Mouse (Mus musculus): ENCODE measurements around the gene Mrm3. TPM values are rescaled to one million over a fixed set of nuclear protein-coding genes. Genes with fewer than 3 reads are reported as not detected.

Gene Mrm3
- polyA plus RNA-seq, 1 experiment: 8.7 TPM

DNA sequence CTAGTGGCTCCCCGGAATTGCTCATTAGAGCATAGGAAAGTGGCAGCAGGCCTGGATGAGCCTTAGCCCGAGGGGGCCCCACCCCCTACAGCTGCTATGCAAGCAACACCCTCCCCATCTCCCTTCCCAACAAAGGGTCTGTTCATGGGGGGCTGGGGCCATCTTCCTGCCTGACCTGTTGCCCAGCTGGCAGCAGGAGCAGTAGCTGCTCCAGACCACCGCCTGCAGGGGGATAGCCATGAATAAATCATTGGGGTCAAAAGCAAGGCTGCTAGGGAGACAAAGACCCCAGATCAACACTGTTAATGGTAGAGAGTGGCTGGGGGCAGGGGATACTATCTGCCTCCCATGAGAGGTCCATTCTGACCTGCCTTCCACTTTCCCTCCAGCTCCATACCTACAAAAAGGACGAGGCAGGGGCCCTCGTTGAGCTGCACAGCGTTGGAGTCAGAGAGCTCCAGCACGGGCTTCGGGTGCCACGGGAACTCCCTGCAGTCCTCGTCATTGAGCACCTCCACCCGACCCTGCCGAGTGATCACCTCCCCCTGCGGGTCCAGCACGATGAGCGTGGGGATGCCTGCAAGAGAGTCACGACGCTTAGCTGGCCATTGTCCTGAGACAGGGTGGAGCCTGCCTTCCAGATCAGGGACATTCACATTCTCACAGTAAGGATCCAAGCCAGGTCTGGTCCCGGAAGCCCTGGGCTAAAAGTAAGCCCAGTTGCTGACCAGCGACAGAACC lies 19.3 kb downstream of the Mrm3 start:
- H3K27me3 ChIP-seq (replicated peaks; ENCODE audit: control insufficient read depth, insufficient read depth, low read length): no peaks in the 10 kb centered on the region
- no peak for TF ChIP-seq CTCF (conservative IDR thresholded peaks at IDR 0.05; ENCODE audit: insufficient read depth, insufficient read length, low read depth, low read length)
- TF ChIP-seq POLR2A (IDR thresholded peaks at IDR 0.05; ENCODE audit: low read depth, low read length): no peak
- no peaks in the 10 kb centered on the region for H3K36me3 ChIP-seq (ENCODE audit: control insufficient read depth, insufficient read depth, low read length)
- WGBS: 40% methylated on average over 19 of the region's 19 CpGs
- no peak overlapping the region for H3K4me3 ChIP-seq (ENCODE audit: insufficient read depth, low read depth, low read length)
- H3K4me1 ChIP-seq (ENCODE audit: control insufficient read depth, insufficient read depth, low read length): no peaks in the 10 kb centered on the region
- no peak for DNase-seq
- H3K27ac ChIP-seq (ENCODE audit: insufficient read depth, low read depth, low read length): no peak overlapping the region

GRCm38 (mm10) chr11:76267550-76267949 lies 24.0 kb downstream of the Mrm3 start:
- no peak for TF ChIP-seq CTCF (conservative IDR thresholded peaks at IDR 0.05; ENCODE audit: insufficient read depth, insufficient read length, low read depth, low read length)
- TF ChIP-seq POLR2A (IDR thresholded peaks at IDR 0.05; ENCODE audit: low read depth, low read length): no peak
- no peak overlapping the region for H3K4me3 ChIP-seq (ENCODE audit: insufficient read depth, low read depth, low read length)
- no peaks in the 10 kb centered on the region for H3K27me3 ChIP-seq (replicated peaks; ENCODE audit: control insufficient read depth, insufficient read depth, low read length)
- H3K36me3 ChIP-seq (ENCODE audit: control insufficient read depth, insufficient read depth, low read length): no peaks in the 10 kb centered on the region
- H3K4me1 ChIP-seq (ENCODE audit: control insufficient read depth, insufficient read depth, low read length): no peaks in the 10 kb centered on the region
- DNase-seq: no peak
- H3K27ac ChIP-seq (ENCODE audit: insufficient read depth, low read depth, low read length): no peak overlapping the region
- WGBS: 76% methylated on average over 7 of the region's 7 CpGs

DNA sequence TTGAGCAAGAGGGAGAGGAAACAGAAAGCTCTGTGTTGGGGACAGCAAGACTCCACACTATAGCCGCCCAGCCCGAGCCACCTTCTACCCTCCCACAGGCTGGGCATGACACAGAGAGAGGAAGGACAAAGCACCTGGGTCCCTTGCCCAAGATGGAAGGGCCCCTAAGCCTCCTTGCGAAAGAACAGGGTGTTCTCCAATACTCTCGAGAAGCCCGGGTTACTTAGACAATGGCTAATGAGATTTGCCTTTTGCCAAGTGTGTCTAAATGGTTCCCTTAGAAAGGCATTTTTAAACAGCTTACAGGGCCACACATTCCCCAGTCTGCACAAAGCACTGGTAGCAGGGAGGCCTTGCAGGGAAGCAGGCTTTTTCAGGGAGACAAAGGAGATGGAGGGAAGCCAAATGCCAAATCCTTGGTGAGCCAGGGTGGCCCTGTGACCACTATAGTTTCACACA lies 24.5 kb downstream of the Mrm3 start:
- TF ChIP-seq POLR2A (IDR thresholded peaks at IDR 0.05; ENCODE audit: low read depth, low read length) (no peak), CTCF (conservative IDR thresholded peaks at IDR 0.05; ENCODE audit: insufficient read depth, insufficient read length, low read depth, low read length) (no peak)
- Histone ChIP-seq H3K4me3 (ENCODE audit: insufficient read depth, low read depth, low read length) (no peak overlapping the region), H3K36me3 (ENCODE audit: control insufficient read depth, insufficient read depth, low read length) (no peaks in the 10 kb centered on the region), H3K27me3 (replicated peaks; ENCODE audit: control insufficient read depth, insufficient read depth, low read length) (no peaks in the 10 kb centered on the region), H3K4me1 (ENCODE audit: control insufficient read depth, insufficient read depth, low read length) (no peaks in the 10 kb centered on the region), H3K27ac (ENCODE audit: insufficient read depth, low read depth, low read length) (no peak overlapping the region)
- no peak for DNase-seq
- WGBS: 78% methylated on average over 5 of the region's 5 CpGs

DNA sequence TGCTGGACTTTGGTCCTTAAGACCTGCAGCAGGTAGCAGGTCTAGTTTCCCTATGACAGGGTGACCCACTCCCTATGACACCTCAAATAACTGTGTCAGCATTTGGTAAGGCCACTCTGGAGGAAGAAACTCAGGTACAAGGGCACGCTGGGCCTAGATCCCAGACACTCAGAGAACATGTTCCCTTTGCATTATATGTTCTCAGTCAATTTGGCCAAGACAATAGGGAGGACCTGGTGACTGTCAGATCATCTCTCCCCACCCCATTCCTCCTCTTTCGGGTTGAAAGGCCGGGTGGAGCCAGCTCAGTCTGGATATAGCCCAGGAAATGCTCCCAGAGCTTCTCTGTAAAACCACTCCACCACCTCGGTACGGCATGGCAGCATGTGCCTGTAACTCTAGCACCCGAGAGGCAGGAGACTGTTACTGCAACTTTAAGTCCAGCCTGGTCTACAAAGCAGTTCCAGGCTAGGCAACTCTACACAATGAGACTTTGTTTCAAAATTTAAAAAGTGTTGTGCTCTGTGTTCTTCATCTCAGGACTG lies 25.1 kb downstream of the Mrm3 start:
- DNase-seq: no peak
- no peaks in the 10 kb centered on the region for H3K27me3 ChIP-seq (replicated peaks; ENCODE audit: control insufficient read depth, insufficient read depth, low read length)
- H3K4me3 ChIP-seq (ENCODE audit: insufficient read depth, low read depth, low read length): no peak overlapping the region
- no peak overlapping the region for H3K27ac ChIP-seq (ENCODE audit: insufficient read depth, low read depth, low read length)
- 78% methylated on average over 6 of the region's 6 CpGs for WGBS
- no peaks in the 10 kb centered on the region for H3K36me3 ChIP-seq (ENCODE audit: control insufficient read depth, insufficient read depth, low read length)
- no peaks in the 10 kb centered on the region for H3K4me1 ChIP-seq (ENCODE audit: control insufficient read depth, insufficient read depth, low read length)
- TF ChIP-seq CTCF (conservative IDR thresholded peaks at IDR 0.05; ENCODE audit: insufficient read depth, insufficient read length, low read depth, low read length): no peak
- TF ChIP-seq POLR2A (IDR thresholded peaks at IDR 0.05; ENCODE audit: low read depth, low read length): no peak

- H3K4me3 ChIP-seq (ENCODE audit: insufficient read depth, low read depth, low read length): no peak overlapping the region
- no peak overlapping the region for H3K27ac ChIP-seq (ENCODE audit: insufficient read depth, low read depth, low read length)
- no peaks in the 10 kb centered on the region for H3K27me3 ChIP-seq (replicated peaks; ENCODE audit: control insufficient read depth, insufficient read depth, low read length)
- H3K4me1 ChIP-seq (ENCODE audit: control insufficient read depth, insufficient read depth, low read length): no peaks in the 10 kb centered on the region
- no peaks in the 10 kb centered on the region for H3K36me3 ChIP-seq (ENCODE audit: control insufficient read depth, insufficient read depth, low read length)
- 68% methylated on average over 4 of the region's 4 CpGs for WGBS
- peak; percentile 53 for DNase-seq
- TF ChIP-seq POLR2A (IDR thresholded peaks at IDR 0.05; ENCODE audit: low read depth, low read length) (no peak), CTCF (conservative IDR thresholded peaks at IDR 0.05; ENCODE audit: insufficient read depth, insufficient read length, low read depth, low read length) (peak; percentile 51)
Measured at GRCm38 (mm10) chr11:76272440-76272839, 28.9 kb downstream of the Mrm3 start.

DNA sequence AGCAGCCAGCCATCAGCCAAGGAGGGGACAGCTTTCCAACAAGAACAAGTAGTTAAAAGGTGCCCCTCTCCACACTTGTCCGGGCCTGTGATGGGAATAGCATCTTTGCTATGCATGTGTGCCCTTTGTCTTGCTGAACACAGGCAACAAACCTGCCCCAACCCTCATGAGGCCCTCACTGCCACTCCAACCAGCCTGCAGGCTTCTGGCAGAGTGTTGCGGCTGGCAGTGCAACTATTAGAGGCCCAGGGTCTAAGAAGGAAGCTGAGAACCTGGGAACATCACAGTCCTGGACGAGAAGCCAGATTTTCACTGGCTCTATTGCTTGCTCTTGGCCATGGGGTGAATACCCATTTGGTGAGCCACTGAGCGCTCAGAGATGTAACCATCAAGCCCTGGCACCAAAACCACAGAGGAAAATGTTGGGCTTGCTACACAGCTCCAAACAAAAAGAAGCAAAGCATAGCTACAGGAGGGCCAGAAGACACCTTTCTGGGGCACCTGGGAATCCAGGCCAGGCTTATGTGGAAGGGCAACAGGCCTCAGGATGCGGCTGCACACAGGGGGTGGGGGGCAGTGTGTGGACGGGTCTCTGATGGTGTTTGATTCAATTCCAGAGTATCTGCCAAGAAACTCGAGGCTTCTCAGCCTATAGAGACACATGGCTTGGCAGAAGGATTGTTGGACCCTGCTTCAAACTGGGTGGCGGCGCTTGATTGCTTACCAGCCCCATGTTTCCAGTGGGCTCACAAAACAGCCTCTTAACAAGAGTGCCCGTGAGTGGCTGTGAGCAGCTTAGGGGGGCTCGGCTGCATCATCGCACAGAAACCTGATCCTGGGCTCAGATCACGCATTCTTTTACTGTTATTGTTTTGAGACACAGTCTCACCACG lies 35.7 kb downstream of the Mrm3 start:
- H3K27ac ChIP-seq (ENCODE audit: insufficient read depth, low read depth, low read length): no peak overlapping the region
- 66% methylated on average over 14 of the region's 14 CpGs for WGBS
- TF ChIP-seq CTCF (conservative IDR thresholded peaks at IDR 0.05; ENCODE audit: insufficient read depth, insufficient read length, low read depth, low read length): no peak
- TF ChIP-seq POLR2A (IDR thresholded peaks at IDR 0.05; ENCODE audit: low read depth, low read length): no peak

More for the DNA sequence above, 35.7 kb downstream of the Mrm3 start:
- no peaks in the 10 kb centered on the region for H3K36me3 ChIP-seq (ENCODE audit: control insufficient read depth, insufficient read depth, low read length)
- no peak for DNase-seq
- no peaks in the 10 kb centered on the region for H3K27me3 ChIP-seq (replicated peaks; ENCODE audit: control insufficient read depth, insufficient read depth, low read length)
- peaks cover 7% of the 10 kb centered on the region; the same call in 1 of the 2 replicates for H3K4me1 ChIP-seq (ENCODE audit: control insufficient read depth, insufficient read depth, low read length)
- H3K4me3 ChIP-seq (ENCODE audit: insufficient read depth, low read depth, low read length): no peak overlapping the region
